Mouse (Mus musculus) erythroblast, embryonic 14.5 days (primary cell): ENCODE measurements around the gene Sapcd1. TPM values are rescaled to one million over a fixed set of nuclear protein-coding genes. Genes with fewer than 3 reads are reported as not detected.

ENCODE experiments used
- H3K27me3 ChIP-seq: 2 replicates; pipeline ENCODE4 v1.6.1; 2012; ENCODE audit warnings: inconsistent platforms; ENCODE audit not compliant: control insufficient read depth
- H3K36me3 ChIP-seq: 2 replicates; pipeline ENCODE4 v1.6.1; 2012; ENCODE audit warnings: mild to moderate bottlenecking, inconsistent platforms; ENCODE audit not compliant: control insufficient read depth
- H3K4me1 ChIP-seq: 2 replicates; pipeline ENCODE4 v1.6.1; 2012; ENCODE audit warnings: inconsistent platforms; ENCODE audit not compliant: control insufficient read depth
- H3K4me3 ChIP-seq: replicated peaks from 2 replicates; pipeline ENCODE3; 2012; ENCODE audit warnings: moderate library complexity, mild to moderate bottlenecking, inconsistent platforms
- H3K9me3 ChIP-seq: 2 replicates; pipeline ENCODE4 v1.6.1; 2012; ENCODE audit warnings: low read length, inconsistent platforms, mixed read lengths; ENCODE audit not compliant: control insufficient read depth
- GATA1 ChIP-seq: IDR thresholded peaks from 2 replicates; pipeline ENCODE4 v1.6.1; 2012; ENCODE audit warnings: low read length, inconsistent platforms, mixed read lengths
- TAL1 ChIP-seq: IDR thresholded peaks from 3 replicates; pipeline ENCODE4 v1.6.1; 2012; ENCODE audit warnings: low read length, inconsistent platforms, mixed read lengths
- polyA plus RNA-seq: library from polyadenylated mRNA; stranded (reverse); fragments of >175 nt; gene quantifications from 2 replicates; pipeline ENCODE4 v1.2.3, GENCODE M21; 2012

The Sapcd1 gene
- polyA plus RNA-seq, 1 experiment = 0.87 TPM

GRCm38 (mm10) chr17:35064951-35065947, 37.4 kb upstream of the Sapcd1 start, which contains the start of gene Ly6g6c:
Gene Ly6g6c (plus strand): TSS chr17:35065388.
- Histone ChIP-seq H3K9me3 (no peaks in the 10 kb centered on the region; the same call in 1 of the 2 replicates), H3K4me1 (peaks cover 40% of the 10 kb centered on the region), H3K4me3 (peak within 1 kb of the TSS; percentile 23), H3K27me3 (peaks cover 79% of the 10 kb centered on the region), H3K36me3 (peaks cover 5% of the 10 kb centered on the region)
- TF ChIP-seq TAL1 (no peak), GATA1 (no peak)

GRCm38 (mm10) chr17:35064378-35064877, 36.6 kb upstream of the Sapcd1 start:
- TF ChIP-seq TAL1 (no peak), GATA1 (no peak)
- H3K36me3 ChIP-seq = peaks cover 5% of the 10 kb centered on the region
- peaks cover 48% of the 10 kb centered on the region for H3K4me1 ChIP-seq
- no peak overlapping the region for H3K4me3 ChIP-seq
- H3K27me3 ChIP-seq = peaks cover 79% of the 10 kb centered on the region
- H3K9me3 ChIP-seq = no peaks in the 10 kb centered on the region; the same call in 1 of the 2 replicates

GRCm38 (mm10) chr17:35063466-35063865, 35.6 kb upstream of the Sapcd1 start:
- H3K36me3 ChIP-seq = peaks cover 7% of the 10 kb centered on the region
- H3K27me3 ChIP-seq = peaks cover 70% of the 10 kb centered on the region
- no peaks in the 10 kb centered on the region; the same call in 1 of the 2 replicates for H3K9me3 ChIP-seq
- H3K4me1 ChIP-seq = peaks cover 57% of the 10 kb centered on the region
- TF ChIP-seq TAL1 (no peak), GATA1 (no peak)
- H3K4me3 ChIP-seq = no peak overlapping the region

GRCm38 (mm10) chr17:35061299-35061698, 33.5 kb upstream of the Sapcd1 start:
- no peak overlapping the region for H3K4me3 ChIP-seq
- peaks cover 22% of the 10 kb centered on the region for H3K36me3 ChIP-seq
- TF ChIP-seq GATA1 (no peak), TAL1 (no peak)
- no peaks in the 10 kb centered on the region; the same call in 1 of the 2 replicates for H3K9me3 ChIP-seq
- H3K4me1 ChIP-seq = peaks cover 63% of the 10 kb centered on the region
- H3K27me3 ChIP-seq = peaks cover 48% of the 10 kb centered on the region

- Histone ChIP-seq H3K36me3 (peaks cover 26% of the 10 kb centered on the region), H3K4me1 (peaks cover 64% of the 10 kb centered on the region), H3K27me3 (peaks cover 43% of the 10 kb centered on the region), H3K4me3 (no peak overlapping the region), H3K9me3 (no peaks in the 10 kb centered on the region; the same call in 1 of the 2 replicates)
- TF ChIP-seq TAL1 (no peak), GATA1 (no peak)
Measured at GRCm38 (mm10) chr17:35060737-35061297, 33.0 kb upstream of the Sapcd1 start.

- Histone ChIP-seq H3K27me3 (peaks cover 36% of the 10 kb centered on the region), H3K4me1 (peaks cover 62% of the 10 kb centered on the region), H3K9me3 (no peaks in the 10 kb centered on the region; the same call in 1 of the 2 replicates), H3K36me3 (peaks cover 33% of the 10 kb centered on the region), H3K4me3 (no peak overlapping the region)
- TF ChIP-seq GATA1 (no peak), TAL1 (no peak)
Measured at GRCm38 (mm10) chr17:35060071-35060470, 32.3 kb upstream of the Sapcd1 start.

- no peak for TF ChIP-seq TAL1
- no peak for TF ChIP-seq GATA1
- peaks cover 57% of the 10 kb centered on the region for H3K4me1 ChIP-seq
- peaks cover 39% of the 10 kb centered on the region for H3K36me3 ChIP-seq
Measured at GRCm38 (mm10) chr17:35058911-35059892, 31.4 kb upstream of the Sapcd1 start, which contains the start of gene Ddah2. Gene Ddah2 (plus strand): TSS chr17:35059035.

GRCm38 (mm10) chr17:35058316-35058715, 30.5 kb upstream of the Sapcd1 start:
- Histone ChIP-seq H3K4me3 (no peak overlapping the region), H3K36me3 (peaks cover 46% of the 10 kb centered on the region)
- no peak for TF ChIP-seq GATA1
- TF ChIP-seq TAL1 = no peak

More at GRCm38 (mm10) chr17:35058911-35059892, 31.4 kb upstream of the Sapcd1 start, which contains the start of gene Ddah2:
- peak within 1 kb of the TSS; percentile 64 for H3K4me3 ChIP-seq
- H3K9me3 ChIP-seq = no peaks in the 10 kb centered on the region
- peaks cover 27% of the 10 kb centered on the region for H3K27me3 ChIP-seq

More at GRCm38 (mm10) chr17:35058316-35058715, 30.5 kb upstream of the Sapcd1 start:
- Histone ChIP-seq H3K4me1 (peaks cover 59% of the 10 kb centered on the region), H3K27me3 (peaks cover 18% of the 10 kb centered on the region), H3K9me3 (no peaks in the 10 kb centered on the region)
